Mouse (Mus musculus): ENCODE measurements around the gene Dnajc27. TPM values are rescaled to one million over a fixed set of nuclear protein-coding genes. Genes with fewer than 3 reads are reported as not detected.

Gene Dnajc27
- polyA plus RNA-seq, 1 experiment from 2014 or later, result 3.5 TPM

DNA sequence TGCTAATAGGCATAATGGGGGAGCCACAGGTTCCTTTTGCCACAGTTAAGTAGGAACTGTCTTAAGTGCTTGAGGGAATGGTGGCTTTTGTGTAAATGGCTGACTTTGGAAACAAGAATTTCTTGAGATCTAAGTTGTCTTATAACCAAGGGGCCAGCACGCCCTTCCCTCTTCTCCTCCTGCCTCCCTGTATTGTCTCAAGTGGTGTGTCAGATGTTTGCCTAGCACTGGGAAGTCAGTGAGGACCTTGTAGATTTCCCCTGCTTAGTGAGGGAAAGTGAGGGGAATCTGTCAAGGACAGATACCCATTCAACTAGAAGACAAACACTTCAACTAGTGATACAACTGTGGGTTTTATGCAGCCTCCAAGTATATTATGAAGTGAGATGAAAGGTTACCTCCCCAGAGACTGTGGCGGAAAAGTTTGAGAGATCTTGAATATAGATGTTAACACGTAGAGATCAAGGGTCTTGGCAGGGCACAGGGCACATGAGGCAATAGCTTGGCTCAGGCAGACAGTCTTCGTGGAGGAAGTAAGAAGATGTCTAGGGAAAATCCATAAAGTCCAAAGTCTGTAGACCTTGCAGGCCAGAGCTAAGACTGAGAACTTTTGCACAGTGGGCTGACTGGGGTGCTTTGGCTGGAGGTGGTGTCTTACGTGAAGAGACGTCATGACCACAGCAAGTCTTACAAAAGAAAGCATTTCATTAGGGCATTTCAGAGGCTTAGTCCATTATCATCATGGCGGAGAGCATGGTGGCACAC is 76.7 kb downstream of the Dnajc27 start:
- H3K36me3 ChIP-seq, result no peaks in the 10 kb centered on the region
- H3K4me1 ChIP-seq, result no peaks in the 10 kb centered on the region
- H3K9ac ChIP-seq, result no peak overlapping the region
- no peaks in the 10 kb centered on the region for H3K9me3 ChIP-seq (replicated peaks)
- 72% methylated on average over 7 of the region's 7 CpGs for WGBS (ENCODE audit: insufficient replicate concordance)
- no peak for ATAC-seq
- H3K27ac ChIP-seq, result no peak overlapping the region
- H3K4me3 ChIP-seq, result no peak overlapping the region
- H3K27me3 ChIP-seq (replicated peaks), result no peaks in the 10 kb centered on the region
- H3K4me2 ChIP-seq, result no peak overlapping the region

Other genes with a start within 250 kb of the Dnajc27 start
- gene Pomc, start 127.6 kb upstream of the Dnajc27 start, polyA plus RNA-seq (2016; fragmentation: Nextera tagmentation; extraction: Ambion mirVana), result 0.87 and 0.90 TPM in 2 replicates
- gene Efr3b, start 43.7 kb upstream of the Dnajc27 start, polyA plus RNA-seq (2016; fragmentation: Nextera tagmentation; extraction: Ambion mirVana), result 0.41 and 0.50 TPM in 2 replicates
- gene Adcy3, start 50.5 kb downstream of the Dnajc27 start, polyA plus RNA-seq (2016; fragmentation: Nextera tagmentation; extraction: Ambion mirVana), result 2.0 and 2.1 TPM in 2 replicates
- gene Ptrhd1, start 151.4 kb downstream of the Dnajc27 start, polyA plus RNA-seq (2016; fragmentation: Nextera tagmentation; extraction: Ambion mirVana), result 3.5 and 4.0 TPM in 2 replicates
- gene Cenpo, start 151.7 kb downstream of the Dnajc27 start, polyA plus RNA-seq (2016; fragmentation: Nextera tagmentation; extraction: Ambion mirVana), result 13.9 and 17.1 TPM in 2 replicates

Measured in liver, embryonic 12.5 days (tissue).